Mouse (Mus musculus) spleen, adult 2 months (tissue): ENCODE measurements around the gene Pid1. TPM values are rescaled to one million over a fixed set of nuclear protein-coding genes. Genes with fewer than 3 reads are reported as not detected.

Source experiments
- DNase-seq, 2 experiments: peaks; one replicate each; pipeline versions ENCODE4 v3.0.0 to v3.0.0-alpha.2; 2012 to 2021; ENCODE audit warnings: low spot score in 2 of 2, low read depth in 1 of 2
- H3K27ac ChIP-seq: fragments of 200-500 bp; 2 replicates; pipeline ENCODE4 v1.5.1; 2012; ENCODE audit warnings: low read length, inconsistent platforms; ENCODE audit not compliant: insufficient read depth
- H3K27me3 ChIP-seq: fragments of 200-500 bp; 2 replicates; pipeline ENCODE4 v1.6.1; 2012; ENCODE audit warnings: mild to moderate bottlenecking, moderate library complexity, low read length, inconsistent platforms; ENCODE audit not compliant: control insufficient read depth, insufficient read depth
- H3K36me3 ChIP-seq: fragments of 200-500 bp; 2 replicates; pipeline ENCODE4 v1.6.1; 2012; ENCODE audit warnings: mild to moderate bottlenecking, low read length, inconsistent platforms; ENCODE audit not compliant: control insufficient read depth, insufficient read depth
- H3K4me1 ChIP-seq: fragments of 200-500 bp; 2 replicates; pipeline ENCODE4 v1.6.1; 2011; ENCODE audit warnings: inconsistent platforms; ENCODE audit not compliant: control insufficient read depth, insufficient read depth, insufficient read length
- H3K4me3 ChIP-seq: fragments of 200-500 bp; 2 replicates; pipeline ENCODE4 v1.5.1; 2011; ENCODE audit warnings: mild to moderate bottlenecking, inconsistent platforms; ENCODE audit not compliant: insufficient read depth, insufficient read length; ENCODE audit errors: extremely low read depth
- CTCF ChIP-seq: fragments of 200-500 bp; IDR thresholded peaks from 2 replicates; pipeline ENCODE4 v1.5.1; 2011; ENCODE audit warnings: mild to moderate bottlenecking, inconsistent platforms; ENCODE audit not compliant: insufficient read depth, insufficient read length, insufficient replicate concordance; ENCODE audit errors: extremely low read depth
- POLR2A ChIP-seq: fragments of 200-500 bp; IDR thresholded peaks from 2 replicates; pipeline ENCODE4 v1.6.1; 2011; ENCODE audit warnings: low read depth, low read length, inconsistent platforms
- WGBS: fragments of 180-500 bp; shearing (Covaris S2); methylation state at CpG from one replicate; pipeline ENCODE4 v1.1.7; 2018; 5-methylcytosine and 5-hydroxymethylcytosine counted together
- polyA plus RNA-seq: library from polyadenylated mRNA; depleted of rRNA; stranded (reverse); fragments of >200 nt; gene quantifications from 2 replicates; pipeline ENCODE4 v1.2.3, GENCODE M21; 2012

Gene Pid1
- polyA plus RNA-seq, 1 experiment = 8.4 TPM

DNA sequence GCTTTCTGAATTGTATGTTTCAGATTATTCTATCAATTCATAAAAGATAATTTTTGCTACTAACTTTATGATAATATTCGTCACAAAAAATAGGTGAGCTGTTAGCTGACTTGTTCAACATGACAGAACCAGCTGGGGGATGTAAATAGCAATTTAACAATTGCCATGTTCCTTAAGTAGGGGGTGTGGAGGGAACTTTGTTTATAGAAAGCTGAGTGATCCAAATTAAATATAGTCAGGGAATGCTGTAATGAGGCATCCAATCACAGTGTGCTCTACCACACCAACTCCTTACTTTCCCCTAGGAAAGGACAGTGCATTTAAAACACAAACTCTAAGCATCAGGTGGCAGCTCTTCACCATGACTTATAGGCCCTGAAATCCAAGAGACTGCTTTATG, 18.7 kb upstream of the Pid1 start:
- H3K27ac ChIP-seq = no peak overlapping the region
- WGBS = 72% methylated on average over 1 of the region's 1 CpGs
- DNase-seq = no peak
- no peaks in the 10 kb centered on the region for H3K27me3 ChIP-seq
- TF ChIP-seq CTCF = no peak
- no peak for TF ChIP-seq POLR2A
- no peaks in the 10 kb centered on the region for H3K4me1 ChIP-seq
- H3K4me3 ChIP-seq = no peak overlapping the region
- H3K36me3 ChIP-seq = no peaks in the 10 kb centered on the region

DNA sequence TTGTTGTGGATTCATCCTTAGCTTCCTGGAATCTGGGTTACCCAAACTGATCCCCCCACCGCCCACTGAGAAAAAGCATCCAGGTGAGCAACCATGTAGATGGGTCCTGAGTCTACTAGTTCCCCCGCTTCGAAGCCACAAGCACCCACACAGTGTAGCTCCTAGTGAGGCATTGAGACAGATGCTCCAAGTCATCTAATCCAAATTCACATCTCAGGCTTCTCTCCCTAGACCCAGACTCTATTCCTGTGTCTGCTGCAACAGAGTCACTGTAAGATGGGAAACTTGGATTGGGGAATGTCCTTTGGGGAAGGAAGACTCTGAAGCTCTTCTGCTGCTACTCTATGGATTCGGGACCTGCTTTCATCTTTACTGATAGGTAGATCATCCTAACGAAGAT, 18.1 kb upstream of the Pid1 start:
- Histone ChIP-seq H3K27me3 (no peaks in the 10 kb centered on the region), H3K4me1 (no peaks in the 10 kb centered on the region), H3K4me3 (no peak overlapping the region), H3K36me3 (no peaks in the 10 kb centered on the region), H3K27ac (no peak overlapping the region)
- 92% methylated on average over 5 of the region's 5 CpGs for WGBS
- no peak for DNase-seq
- TF ChIP-seq CTCF (no peak), POLR2A (no peak)

DNA sequence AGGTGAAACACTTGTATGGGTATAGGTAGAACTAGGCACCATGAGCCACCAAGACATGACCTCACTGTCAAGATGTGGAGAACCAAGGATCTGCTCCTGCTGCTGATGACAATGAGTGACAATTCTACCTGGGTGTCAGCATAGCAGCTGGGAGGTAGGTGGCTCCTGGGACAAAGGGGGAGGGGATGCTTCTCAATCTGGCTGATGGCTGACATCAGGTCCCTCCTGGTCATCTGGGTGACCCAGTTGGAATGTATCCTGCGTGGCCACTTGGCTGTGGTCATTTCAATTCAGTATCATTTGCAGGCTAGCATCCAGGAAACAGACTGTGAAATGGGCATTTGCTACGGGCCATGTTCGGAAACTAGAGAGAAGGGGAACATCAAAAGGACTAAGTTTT, 16.9 kb upstream of the Pid1 start:
- H3K27me3 ChIP-seq = no peaks in the 10 kb centered on the region
- no peak overlapping the region for H3K27ac ChIP-seq
- H3K4me1 ChIP-seq = no peaks in the 10 kb centered on the region
- TF ChIP-seq CTCF = no peak
- TF ChIP-seq POLR2A = no peak
- H3K4me3 ChIP-seq = no peak overlapping the region
- no peaks in the 10 kb centered on the region for H3K36me3 ChIP-seq
- 89% methylated on average over 3 of the region's 3 CpGs for WGBS
- DNase-seq = no peak

- H3K4me3 ChIP-seq = no peak overlapping the region
- TF ChIP-seq POLR2A (no peak), CTCF (no peak)
- no peak for DNase-seq
- 75% methylated on average over 3 of the region's 3 CpGs for WGBS
- H3K27me3 ChIP-seq = no peaks in the 10 kb centered on the region
- no peaks in the 10 kb centered on the region for H3K36me3 ChIP-seq
- no peak overlapping the region for H3K27ac ChIP-seq
- no peaks in the 10 kb centered on the region for H3K4me1 ChIP-seq
Measured at GRCm38 (mm10) chr1:84367733-84368132, 3.8 kb upstream of the Pid1 start.

DNA sequence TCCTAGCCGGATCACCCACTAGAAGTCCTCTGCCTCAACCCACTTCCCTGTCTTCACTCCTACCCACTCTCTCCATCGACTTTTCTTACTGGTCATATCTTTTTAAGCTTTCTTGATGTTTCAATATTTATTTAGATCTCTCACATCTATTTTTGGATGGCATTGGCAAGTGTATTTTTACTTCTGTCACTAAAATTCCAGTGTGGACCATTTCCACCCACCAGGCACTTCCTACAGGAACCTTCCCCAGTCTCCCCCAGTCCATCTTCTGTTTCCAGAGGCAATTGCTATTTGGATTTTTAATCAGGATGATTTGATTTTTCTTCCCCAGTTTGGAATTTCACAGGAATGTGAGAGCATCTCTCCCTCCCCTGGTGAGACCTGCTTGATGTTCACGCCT, 2.6 kb upstream of the Pid1 start:
- Histone ChIP-seq H3K36me3 (no peaks in the 10 kb centered on the region), H3K27ac (no peak overlapping the region), H3K27me3 (no peaks in the 10 kb centered on the region), H3K4me3 (no peak overlapping the region), H3K4me1 (no peaks in the 10 kb centered on the region)
- no peak for DNase-seq
- WGBS = 71% methylated on average over 3 of the region's 3 CpGs
- TF ChIP-seq POLR2A (no peak), CTCF (no peak)

GRCm38 (mm10) chr1:84362709-84363617, 1.0 kb downstream of the Pid1 start:
- no peak overlapping the region for H3K27ac ChIP-seq
- no peak for TF ChIP-seq POLR2A
- no peak for TF ChIP-seq CTCF
- H3K4me3 ChIP-seq = no peak overlapping the region
- no peaks in the 10 kb centered on the region for H3K27me3 ChIP-seq
- H3K36me3 ChIP-seq = no peaks in the 10 kb centered on the region
- no peaks in the 10 kb centered on the region for H3K4me1 ChIP-seq
- 63% methylated on average over 7 of the region's 7 CpGs for WGBS
- no peak for DNase-seq

GRCm38 (mm10) chr1:84362209-84362608, 1.8 kb downstream of the Pid1 start:
- WGBS = 91% methylated on average over 1 of the region's 1 CpGs
- Histone ChIP-seq H3K4me3 (no peak overlapping the region), H3K36me3 (no peaks in the 10 kb centered on the region), H3K27ac (no peak overlapping the region), H3K27me3 (no peaks in the 10 kb centered on the region), H3K4me1 (no peaks in the 10 kb centered on the region)
- TF ChIP-seq POLR2A = no peak
- no peak for DNase-seq
